28 mouse cellular contexts compared by ENCODE assay signal in genomic region chr19:47405548-47405947, GRCm38 (mm10). TPM values are rescaled to one million over a fixed set of nuclear protein-coding genes. Genes with fewer than 3 reads are reported as not detected.
DNase-seq lines count a peak whose midpoint lies in the region; ATAC-seq and TF ChIP-seq lines count a peak whose summit lies in the region.
"Had no signal": no experiment of that assay in that cellular context is flagged by ENCODE, and none has a peak within 500 bp of the region (broad histone marks: within the 10 kb centered on the region; RNA-seq: fewer than 3 reads in every experiment).

No protein-coding gene starts in this region.

- peak overlapping the region; percentile 64 for H3K27ac ChIP-seq in liver, embryonic 12.5 days
- H3K27ac ChIP-seq in bone marrow macrophage, adult 2 months (ENCODE audit: insufficient read depth, low read depth, low read length): peak overlapping the region; percentile 1; the same call in 1 of the 2 replicates
- H3K27ac ChIP-seq in liver, embryonic 16.5 days (ENCODE audit: low read length): peak overlapping the region; percentile 66
- no peak overlapping the region for H3K27ac ChIP-seq in intestine, embryonic 16.5 days (ENCODE audit: low read length)
- H3K27ac ChIP-seq in kidney, embryonic 16.5 days (ENCODE audit: low read length): no peak overlapping the region
- H3K27ac ChIP-seq: embryonic facial prominence, embryonic 10.5 days; embryonic facial prominence, embryonic 13.5 days; forebrain, embryonic 12.5 days; forebrain, embryonic 15.5 days; heart, adult 2 months; hindbrain, embryonic 10.5 days; hindbrain, embryonic 13.5 days had no signal

- H3K36me3 ChIP-seq in liver, embryonic 12.5 days: no peaks in the 10 kb centered on the region
- no peaks in the 10 kb centered on the region for H3K36me3 ChIP-seq in liver, embryonic 16.5 days (ENCODE audit: control insufficient read depth, insufficient read depth)
- H3K36me3 ChIP-seq in intestine, embryonic 16.5 days (ENCODE audit: control insufficient read depth, insufficient read depth, low read length): no peaks in the 10 kb centered on the region
- no peaks in the 10 kb centered on the region for H3K36me3 ChIP-seq in kidney, embryonic 16.5 days (ENCODE audit: insufficient read depth, low read length)
- H3K36me3 ChIP-seq: forebrain, embryonic 15.5 days; hindbrain, embryonic 13.5 days had no signal

- H3K4me3 ChIP-seq in liver, embryonic 12.5 days: no peak overlapping the region
- H3K4me3 ChIP-seq in bone marrow macrophage, adult 2 months (ENCODE audit: insufficient read depth, low read length): no peak overlapping the region
- no peak overlapping the region for H3K4me3 ChIP-seq in liver, embryonic 16.5 days (ENCODE audit: low read depth, low read length)
- no peak overlapping the region for H3K4me3 ChIP-seq in intestine, embryonic 16.5 days (ENCODE audit: low read length)
- H3K4me3 ChIP-seq in kidney, embryonic 16.5 days (ENCODE audit: low read length): no peak overlapping the region
- H3K4me3 ChIP-seq: embryonic facial prominence, embryonic 10.5 days; embryonic facial prominence, embryonic 13.5 days; erythroblast, embryonic 14.5 days; forebrain, embryonic 12.5 days; forebrain, embryonic 15.5 days; heart, adult 2 months; hindbrain, embryonic 10.5 days; hindbrain, embryonic 13.5 days had no signal

- no peak for TF ChIP-seq CTCF in bone marrow macrophage, adult 2 months (IDR thresholded peaks at IDR 0.05; ENCODE audit: low read depth, low read length)

- 67% methylated on average over 8 of the region's 8 CpGs for WGBS in liver, embryonic 12.5 days (ENCODE audit: insufficient replicate concordance)
- 62% methylated on average over 8 of the region's 8 CpGs for WGBS in liver, embryonic 16.5 days (ENCODE audit: insufficient replicate concordance)
- 82% methylated on average over 8 of the region's 8 CpGs for WGBS in intestine, embryonic 16.5 days
- WGBS in kidney, embryonic 16.5 days: 79% methylated on average over 8 of the region's 8 CpGs

- TF ChIP-seq POLR2A in bone marrow macrophage, adult 2 months (IDR thresholded peaks at IDR 0.05; ENCODE audit: borderline replicate concordance, low read depth, low read length): no peak

- no peak overlapping the region for H3K9ac ChIP-seq in liver, embryonic 12.5 days
- H3K9ac ChIP-seq in liver, embryonic 16.5 days (ENCODE audit: low read depth, low read length): no peak overlapping the region
- no peak overlapping the region for H3K9ac ChIP-seq in intestine, embryonic 16.5 days (ENCODE audit: low read depth, low read length)
- no peak overlapping the region for H3K9ac ChIP-seq in kidney, embryonic 16.5 days (replicated peaks; ENCODE audit: low read length)
- H3K9ac ChIP-seq: embryonic facial prominence, embryonic 13.5 days; forebrain, embryonic 12.5 days; forebrain, embryonic 15.5 days; hindbrain, embryonic 13.5 days had no signal

- no peak for DNase-seq in liver
- DNase-seq in gastrocnemius, postnatal 4 days (ENCODE audit: low spot score in 2 of 2): no peak
- DNase-seq: adrenal gland, adult 2 months; adrenal gland, postnatal 14 days; cerebellum, adult 11-12 months; cerebellum, adult 8-10 months; cerebellum, postnatal 10 days; cerebellum, postnatal 36 days; embryo, embryonic 11 days; gastrocnemius, postnatal 14 days; heart, adult 2 months; heart, postnatal 36 days had no signal

- H3K4me2 ChIP-seq in liver, embryonic 12.5 days: no peak overlapping the region
- no peak overlapping the region for H3K4me2 ChIP-seq in liver, embryonic 16.5 days (ENCODE audit: low read depth, low read length)
- no peak overlapping the region for H3K4me2 ChIP-seq in intestine, embryonic 16.5 days (ENCODE audit: low read depth, low read length)
- H3K4me2 ChIP-seq in kidney, embryonic 16.5 days (replicated peaks; ENCODE audit: low read depth, low read length): no peak overlapping the region
- H3K4me2 ChIP-seq: embryonic facial prominence, embryonic 13.5 days; forebrain, embryonic 12.5 days; forebrain, embryonic 15.5 days; heart, embryonic 11.5 days; hindbrain, embryonic 13.5 days had no signal

- no peaks in the 10 kb centered on the region for H3K9me3 ChIP-seq in liver, embryonic 12.5 days (replicated peaks)
- no peaks in the 10 kb centered on the region for H3K9me3 ChIP-seq in liver, embryonic 16.5 days (replicated peaks; ENCODE audit: control insufficient read depth, low read length)
- H3K9me3 ChIP-seq in intestine, embryonic 16.5 days (ENCODE audit: control insufficient read depth, low read length): no peaks in the 10 kb centered on the region
- 0 out of 2 replicates have a peak, but pooled peaks cover 3% of the 10 kb centered on the region for H3K9me3 ChIP-seq in kidney, embryonic 16.5 days (ENCODE audit: low read length)
- H3K9me3 ChIP-seq: embryonic facial prominence, embryonic 13.5 days; forebrain, embryonic 12.5 days; forebrain, embryonic 15.5 days; hindbrain, embryonic 13.5 days had no signal

- peaks cover 83% of the 10 kb centered on the region for H3K4me1 ChIP-seq in liver, embryonic 12.5 days
- peaks cover 28% of the 10 kb centered on the region for H3K4me1 ChIP-seq in bone marrow macrophage, adult 2 months (ENCODE audit: control insufficient read depth, insufficient read depth, low read length)
- peaks cover 48% of the 10 kb centered on the region for H3K4me1 ChIP-seq in liver, embryonic 16.5 days (ENCODE audit: control insufficient read depth, low read depth, low read length)
- peaks cover 48% of the 10 kb centered on the region for H3K4me1 ChIP-seq in intestine, embryonic 16.5 days (ENCODE audit: control insufficient read depth, insufficient read depth, low read length)
- peaks cover 32% of the 10 kb centered on the region for H3K4me1 ChIP-seq in kidney, embryonic 16.5 days (ENCODE audit: insufficient read depth, low read length)
- H3K4me1 ChIP-seq: forebrain, embryonic 15.5 days had no signal

- no peak for ATAC-seq in liver, embryonic 12.5 days
- ATAC-seq in granulocyte monocyte progenitor cell, adult 5-6 weeks (replicated peaks; ENCODE audit: poor library complexity, severe bottlenecking): peak; percentile 62
- ATAC-seq in liver, embryonic 16.5 days (ENCODE audit: low read depth): no peak
- ATAC-seq in intestine, embryonic 16.5 days: no peak
- no peak for ATAC-seq in kidney, embryonic 16.5 days (ENCODE audit: low FRiP score, low TSS enrichment)
- ATAC-seq: CD4-positive, CD25-positive, alpha-beta regulatory T cell, adult 4 months; forebrain, embryonic 15.5 days; hindbrain, embryonic 16.5 days had no signal

- H3K27me3 ChIP-seq in liver, embryonic 12.5 days (replicated peaks): no peaks in the 10 kb centered on the region
- no peaks in the 10 kb centered on the region for H3K27me3 ChIP-seq in liver, embryonic 16.5 days (ENCODE audit: control insufficient read depth, insufficient read depth, low read depth, low read length)
- H3K27me3 ChIP-seq in intestine, embryonic 16.5 days (replicated peaks; ENCODE audit: control insufficient read depth, insufficient read depth, low read length): no peaks in the 10 kb centered on the region
- H3K27me3 ChIP-seq in kidney, embryonic 16.5 days (ENCODE audit: insufficient read depth, low read length): no peaks in the 10 kb centered on the region
- H3K27me3 ChIP-seq: embryonic facial prominence, embryonic 13.5 days; forebrain, embryonic 12.5 days; forebrain, embryonic 15.5 days; hindbrain, embryonic 13.5 days had no signal

RNA-seq across cellular contexts. Expression of gene Sh3pxd2a, which starts 58.7 kb away (rescaled TPM):
- polyA plus RNA-seq in liver, embryonic 12.5 days (2016; fragmentation: Nextera tagmentation; extraction: Ambion mirVana): 1.1 and 1.6 TPM in 2 replicates
- polyA plus RNA-seq in bone marrow macrophage, adult 2 months (2012; ENCODE audit: insufficient read depth, insufficient read length, missing spikeins): 10.1 and 12.7 TPM in 2 replicates
- total RNA-seq in granulocyte monocyte progenitor cell, adult 5-6 weeks (2014; fragmentation: Nextera tagmentation): 1.9 and 3.1 TPM in 2 replicates
- total RNA-seq in granulocyte monocyte progenitor cell, adult 5-6 weeks (2017): 1.1 and 1.2 TPM in 2 replicates
- polyA plus RNA-seq in liver, embryonic 16.5 days (2015; fragmentation: Nextera tagmentation; extraction: Ambion mirVana): 0.64 and 0.65 TPM in 2 replicates
- polyA plus RNA-seq in intestine, embryonic 16.5 days (2015; fragmentation: Nextera tagmentation; extraction: Ambion mirVana): 3.0 and 3.6 TPM in 2 replicates
- polyA plus RNA-seq in kidney, embryonic 16.5 days (2015; fragmentation: Nextera tagmentation; extraction: Ambion mirVana): 5.0 and 5.5 TPM in 2 replicates
- 100 to 1,000 TPM; 124 to 134 TPM for total RNA-seq in gastrocnemius, postnatal 4 days (2021)

Comparison
In these comparisons a context has a peak if more than half of its experiments do, and no peak if none do; other contexts are left out.
1. H3K27ac ChIP-seq: peak in liver, embryonic 12.5 days (single experiment), bone marrow macrophage, adult 2 months (single experiment) and liver, embryonic 16.5 days (single experiment); none in intestine, embryonic 16.5 days (single experiment) and kidney, embryonic 16.5 days (single experiment).